Mouse (Mus musculus) testis, adult 2 months (tissue): ENCODE data around the gene Slc25a21.

ENCODE experiments used
- CTCF ChIP-seq: fragments of 200-500 bp; IDR thresholded peaks from 2 replicates; pipeline ENCODE4 v1.5.1; 2012; ENCODE audit warnings: low read depth, mild to moderate bottlenecking, inconsistent platforms, low read length, moderate library complexity; ENCODE audit not compliant: control insufficient read depth, insufficient read depth, insufficient replicate concordance
- POLR2A ChIP-seq: fragments of 200-500 bp; IDR thresholded peaks from 2 replicates; pipeline ENCODE4 v1.6.1; 2012; ENCODE audit warnings: low read depth, mild to moderate bottlenecking, inconsistent platforms, low read length, moderate library complexity; ENCODE audit not compliant: control insufficient read depth

- no peak for TF ChIP-seq CTCF
- no peak for TF ChIP-seq POLR2A
These were observed 417.7 kb downstream of the Slc25a21 start for GRCm38 (mm10) chr12:56779621-56780020.
